Mouse (Mus musculus): ENCODE results near the gene Cdkn2b. TPM values are rescaled to one million over a fixed set of nuclear protein-coding genes. Genes with fewer than 3 reads are reported as not detected.
A peak's percentile ranks its signal among the peaks of the same experiment; 100 is the strongest.

Cdkn2b gene
- 67.3 and 73.6 TPM in 2 replicates for polyA plus RNA-seq (2012; rRNA removed)

- H3K4me3 ChIP-seq (replicated peaks; ENCODE audit: extremely low read depth, low read depth, low read length), result peak within 1 kb of the TSS; percentile 81
- TF ChIP-seq POLR2A (IDR thresholded peaks at IDR 0.05; ENCODE audit: borderline replicate concordance, extremely low read depth, low read depth, low read length) (peak; percentile 32; the same call in 1 of the 2 replicates), CTCF (IDR thresholded peaks at IDR 0.05; ENCODE audit: insufficient read depth, low read length) (peak; percentile 63)
- H3K4me1 ChIP-seq (ENCODE audit: control insufficient read depth, insufficient read depth, low read length), result peaks cover 2% of the 10 kb centered on the region
- 1% methylated on average over 61 of the region's 61 CpGs for WGBS
- DNase-seq, result peak; percentile 95
Measured at GRCm38 (mm10) chr4:89310491-89311254, at the start of gene Cdkn2b. Cdkn2b (minus strand) TSS chr4:89311039.

- 52% methylated on average over 3 of the region's 3 CpGs for WGBS
- H3K4me1 ChIP-seq (ENCODE audit: control insufficient read depth, insufficient read depth, low read length), result no peaks in the 10 kb centered on the region
- H3K4me3 ChIP-seq (replicated peaks; ENCODE audit: extremely low read depth, low read depth, low read length), result no peak overlapping the region
- DNase-seq, result peak; percentile 56
- no peak for TF ChIP-seq CTCF (IDR thresholded peaks at IDR 0.05; ENCODE audit: insufficient read depth, low read length)
- TF ChIP-seq POLR2A (IDR thresholded peaks at IDR 0.05; ENCODE audit: borderline replicate concordance, extremely low read depth, low read depth, low read length), result no peak
Measured at GRCm38 (mm10) chr4:89360349-89360748, 49.5 kb upstream of the Cdkn2b start.

GRCm38 (mm10) chr4:89359506-89359905 is 48.7 kb upstream of the Cdkn2b start:
- no peak for DNase-seq
- TF ChIP-seq POLR2A (IDR thresholded peaks at IDR 0.05; ENCODE audit: borderline replicate concordance, extremely low read depth, low read depth, low read length) (no peak), CTCF (IDR thresholded peaks at IDR 0.05; ENCODE audit: insufficient read depth, low read length) (no peak)
- Histone ChIP-seq H3K4me3 (replicated peaks; ENCODE audit: extremely low read depth, low read depth, low read length) (no peak overlapping the region), H3K4me1 (ENCODE audit: control insufficient read depth, insufficient read depth, low read length) (no peaks in the 10 kb centered on the region)
- 78% methylated on average over 6 of the region's 6 CpGs for WGBS

DNA sequence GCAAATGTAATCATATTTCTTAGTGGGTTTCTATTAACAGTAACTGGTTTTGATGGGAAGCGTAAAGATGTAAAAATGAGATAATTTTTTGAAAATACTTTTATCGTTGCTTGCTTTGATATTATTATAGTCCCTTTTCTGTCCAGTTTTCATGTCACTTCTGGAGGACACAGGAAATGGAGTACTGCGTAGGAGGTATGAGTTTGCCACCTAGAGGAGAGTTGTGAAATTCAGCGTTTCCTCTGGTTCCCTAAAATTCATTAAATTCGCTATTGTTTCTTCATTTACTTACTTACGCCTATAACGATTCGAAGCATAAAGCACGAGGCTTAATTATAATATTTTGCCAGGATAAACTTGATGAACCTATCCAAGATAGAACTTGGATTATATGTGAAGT is 43.1 kb upstream of the Cdkn2b start:
- WGBS, result 38% methylated on average over 9 of the region's 9 CpGs
- TF ChIP-seq POLR2A (IDR thresholded peaks at IDR 0.05; ENCODE audit: borderline replicate concordance, extremely low read depth, low read depth, low read length), result no peak
- TF ChIP-seq CTCF (IDR thresholded peaks at IDR 0.05; ENCODE audit: insufficient read depth, low read length), result no peak
- H3K4me3 ChIP-seq (replicated peaks; ENCODE audit: extremely low read depth, low read depth, low read length), result no peak overlapping the region
- no peak for DNase-seq
- H3K4me1 ChIP-seq (ENCODE audit: control insufficient read depth, insufficient read depth, low read length), result peaks cover 2% of the 10 kb centered on the region

GRCm38 (mm10) chr4:89353071-89353582 is 42.3 kb upstream of the Cdkn2b start:
- DNase-seq, result no peak
- Histone ChIP-seq H3K4me3 (replicated peaks; ENCODE audit: extremely low read depth, low read depth, low read length) (no peak overlapping the region), H3K4me1 (ENCODE audit: control insufficient read depth, insufficient read depth, low read length) (peaks cover 2% of the 10 kb centered on the region)
- WGBS, result 53% methylated on average over 3 of the region's 3 CpGs
- no peak for TF ChIP-seq POLR2A (IDR thresholded peaks at IDR 0.05; ENCODE audit: borderline replicate concordance, extremely low read depth, low read depth, low read length)
- TF ChIP-seq CTCF (IDR thresholded peaks at IDR 0.05; ENCODE audit: insufficient read depth, low read length), result no peak

DNA sequence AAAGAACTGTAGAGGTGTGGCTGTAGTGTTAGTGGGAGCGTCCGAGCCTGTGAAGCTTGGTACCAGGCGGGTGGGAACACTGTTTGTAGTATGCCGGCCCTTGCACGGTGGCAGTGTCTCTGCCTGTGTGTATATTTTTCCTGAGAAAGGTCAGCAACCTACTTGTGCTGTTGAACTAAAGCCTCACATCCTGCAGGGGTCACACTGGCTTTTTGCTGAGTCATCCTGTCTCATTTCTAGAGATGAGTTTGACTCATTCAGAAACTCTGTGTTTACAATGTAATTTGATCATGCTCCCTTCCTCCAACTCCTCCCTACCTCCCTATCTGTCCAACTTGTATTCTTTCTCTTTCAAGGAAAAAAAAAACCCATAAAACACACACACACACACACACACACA is 40.6 kb upstream of the Cdkn2b start:
- WGBS, result 23% methylated on average over 5 of the region's 5 CpGs
- H3K4me1 ChIP-seq (ENCODE audit: control insufficient read depth, insufficient read depth, low read length), result peaks cover 2% of the 10 kb centered on the region
- H3K4me3 ChIP-seq (replicated peaks; ENCODE audit: extremely low read depth, low read depth, low read length), result no peak overlapping the region
- no peak for TF ChIP-seq CTCF (IDR thresholded peaks at IDR 0.05; ENCODE audit: insufficient read depth, low read length)
- no peak for TF ChIP-seq POLR2A (IDR thresholded peaks at IDR 0.05; ENCODE audit: borderline replicate concordance, extremely low read depth, low read depth, low read length)
- no peak for DNase-seq

- Histone ChIP-seq H3K4me1 (ENCODE audit: control insufficient read depth, insufficient read depth, low read length) (peaks cover 2% of the 10 kb centered on the region), H3K4me3 (replicated peaks; ENCODE audit: extremely low read depth, low read depth, low read length) (no peak overlapping the region)
- DNase-seq, result no peak
- 62% methylated on average over 6 of the region's 6 CpGs for WGBS
- TF ChIP-seq POLR2A (IDR thresholded peaks at IDR 0.05; ENCODE audit: borderline replicate concordance, extremely low read depth, low read depth, low read length) (no peak), CTCF (IDR thresholded peaks at IDR 0.05; ENCODE audit: insufficient read depth, low read length) (no peak)
Measured at GRCm38 (mm10) chr4:89350938-89351451, 40.2 kb upstream of the Cdkn2b start.

- DNase-seq, result no peak
- Histone ChIP-seq H3K4me1 (ENCODE audit: control insufficient read depth, insufficient read depth, low read length) (peaks cover 2% of the 10 kb centered on the region), H3K4me3 (replicated peaks; ENCODE audit: extremely low read depth, low read depth, low read length) (no peak overlapping the region)
- WGBS, result 58% methylated on average over 9 of the region's 9 CpGs
- TF ChIP-seq CTCF (IDR thresholded peaks at IDR 0.05; ENCODE audit: insufficient read depth, low read length) (no peak), POLR2A (IDR thresholded peaks at IDR 0.05; ENCODE audit: borderline replicate concordance, extremely low read depth, low read depth, low read length) (no peak)
Measured at GRCm38 (mm10) chr4:89350391-89350790, 39.6 kb upstream of the Cdkn2b start.

GRCm38 (mm10) chr4:89348842-89349241 is 38.0 kb upstream of the Cdkn2b start:
- WGBS, result 43% methylated on average over 5 of the region's 5 CpGs
- peaks cover 2% of the 10 kb centered on the region for H3K4me1 ChIP-seq (ENCODE audit: control insufficient read depth, insufficient read depth, low read length)
- no peak for DNase-seq
- no peak for TF ChIP-seq CTCF (IDR thresholded peaks at IDR 0.05; ENCODE audit: insufficient read depth, low read length)
- TF ChIP-seq POLR2A (IDR thresholded peaks at IDR 0.05; ENCODE audit: borderline replicate concordance, extremely low read depth, low read depth, low read length), result no peak
- no peak overlapping the region for H3K4me3 ChIP-seq (replicated peaks; ENCODE audit: extremely low read depth, low read depth, low read length)

GRCm38 (mm10) chr4:89313461-89313860 is 2.6 kb upstream of the Cdkn2b start:
- WGBS, result 28% methylated on average over 13 of the region's 13 CpGs
- TF ChIP-seq POLR2A (IDR thresholded peaks at IDR 0.05; ENCODE audit: borderline replicate concordance, extremely low read depth, low read depth, low read length) (no peak), CTCF (IDR thresholded peaks at IDR 0.05; ENCODE audit: insufficient read depth, low read length) (no peak)
- no peak for DNase-seq
- H3K4me3 ChIP-seq (replicated peaks; ENCODE audit: extremely low read depth, low read depth, low read length), result no peak overlapping the region
- H3K4me1 ChIP-seq (ENCODE audit: control insufficient read depth, insufficient read depth, low read length), result peaks cover 2% of the 10 kb centered on the region; the same call in 1 of the 2 replicates
